Mouse (Mus musculus): Measurements from ENCODE around the gene Tsc1.

Tsc1 gene

DNA sequence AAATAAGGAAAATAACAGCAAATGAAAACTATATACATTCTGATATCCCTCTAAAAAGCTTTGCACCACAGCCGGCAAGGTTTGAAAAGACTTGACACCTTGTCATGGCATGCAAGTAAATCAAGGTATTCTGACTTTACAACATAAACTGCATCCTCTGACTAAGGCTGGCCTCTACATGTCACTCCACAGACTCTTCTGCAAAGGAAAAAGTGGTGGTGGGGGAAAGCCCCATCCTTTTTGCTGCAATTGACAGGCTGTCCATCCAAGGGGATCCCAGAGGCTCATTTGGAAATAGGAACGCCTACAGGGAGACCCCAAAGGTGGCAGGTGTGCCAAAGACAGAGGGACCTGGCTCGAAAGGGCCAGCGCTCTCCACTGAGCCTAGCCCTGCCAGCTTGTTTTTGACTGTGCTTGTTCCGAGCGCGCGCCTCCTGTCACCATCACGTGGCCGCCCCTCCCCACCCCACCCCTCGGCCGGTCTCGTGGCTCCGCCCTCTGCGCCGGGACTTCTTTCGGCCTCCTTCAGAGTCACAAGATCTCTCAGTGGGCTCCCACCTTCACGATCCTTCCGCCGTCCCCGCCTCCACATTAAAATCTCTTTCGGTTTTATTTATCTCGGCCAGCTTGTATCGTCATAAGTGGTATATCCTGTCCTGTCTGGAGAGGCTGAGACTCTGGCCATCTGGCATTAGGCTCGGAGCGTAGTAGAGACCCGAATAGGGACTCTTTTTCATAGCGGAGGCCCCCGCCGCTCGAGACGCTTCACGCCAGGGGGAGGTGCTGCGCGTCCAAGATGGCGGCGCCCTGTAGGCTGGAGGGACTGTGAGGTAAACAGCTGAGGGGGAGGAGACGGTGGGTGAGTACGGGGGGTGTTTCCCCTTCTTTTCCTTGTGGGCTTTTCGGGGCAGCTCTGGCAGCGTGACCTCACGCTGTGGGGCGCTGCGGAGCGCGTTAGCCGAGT, at the start of gene Tsc1:
Gene Tsc1 (plus strand): TSS at position 768 of the 964 bp plus-strand sequence.
- DNase-seq (ENCODE audit: low spot score in 2 of 2): peak; percentile 90 to 95

DNA sequence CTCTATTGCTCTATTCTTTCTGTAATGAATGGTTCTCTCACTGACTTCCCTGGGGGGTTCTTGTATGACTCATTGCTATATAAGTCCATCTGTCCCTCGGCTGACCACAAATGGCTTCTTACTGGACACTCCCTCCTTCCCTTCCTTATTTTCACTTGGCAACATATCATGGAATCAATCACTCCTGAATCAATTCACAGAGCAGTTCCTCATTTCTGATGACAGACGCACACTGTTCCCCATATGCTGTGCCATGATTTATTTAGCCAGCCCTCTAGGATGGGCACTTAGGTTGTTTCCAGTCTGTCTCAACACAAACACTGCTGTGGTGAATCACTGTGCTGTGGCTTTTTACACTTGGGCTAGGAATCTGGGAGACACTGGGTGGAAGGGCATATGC, 49.5 kb upstream of the Tsc1 start:
- DNase-seq (ENCODE audit: low spot score in 2 of 2): no peak

DNA sequence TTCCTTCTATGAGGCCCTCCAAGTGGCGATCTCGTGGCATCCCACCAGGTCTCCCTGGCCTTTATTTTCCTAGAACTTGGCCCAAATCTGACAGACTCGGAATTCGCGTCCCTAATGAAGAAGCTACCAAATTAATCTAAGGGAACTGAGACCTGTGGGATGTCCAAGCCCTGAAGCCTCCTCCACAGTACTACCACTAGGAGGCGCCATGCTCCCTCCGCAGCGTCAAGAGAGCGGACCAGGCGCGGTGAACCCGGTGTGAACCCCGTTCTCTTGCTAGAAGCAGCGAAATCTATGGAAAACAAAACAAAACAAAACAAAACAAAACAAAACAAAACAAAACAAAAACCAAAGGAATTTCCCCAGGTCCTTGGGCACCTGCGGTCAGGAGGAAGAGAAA, 48.2 kb upstream of the Tsc1 start:
- peak in 1 of 2 experiments; percentile 76 for DNase-seq (ENCODE audit: low spot score in 2 of 2)

DNA sequence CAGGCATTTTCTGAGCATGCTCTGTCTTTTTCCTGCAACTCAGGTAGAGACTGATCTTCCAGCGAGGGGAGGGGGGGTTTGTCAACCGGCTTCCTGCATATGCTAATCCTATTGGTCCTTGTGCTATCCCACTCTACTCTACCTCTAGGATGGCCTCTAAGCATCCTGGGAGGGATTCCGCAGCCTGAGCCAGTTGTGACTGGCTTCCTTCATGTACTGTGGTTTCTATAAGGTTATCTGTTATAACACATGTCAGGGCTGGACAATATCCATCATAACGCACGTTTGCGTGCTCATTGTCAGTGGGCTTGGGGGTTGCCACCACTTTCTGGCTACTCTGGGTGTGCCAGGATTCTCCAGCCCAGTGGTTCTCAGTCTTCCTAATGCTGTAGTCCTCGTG, 45.0 kb upstream of the Tsc1 start:
- DNase-seq (ENCODE audit: low spot score in 2 of 2): no peak

DNA sequence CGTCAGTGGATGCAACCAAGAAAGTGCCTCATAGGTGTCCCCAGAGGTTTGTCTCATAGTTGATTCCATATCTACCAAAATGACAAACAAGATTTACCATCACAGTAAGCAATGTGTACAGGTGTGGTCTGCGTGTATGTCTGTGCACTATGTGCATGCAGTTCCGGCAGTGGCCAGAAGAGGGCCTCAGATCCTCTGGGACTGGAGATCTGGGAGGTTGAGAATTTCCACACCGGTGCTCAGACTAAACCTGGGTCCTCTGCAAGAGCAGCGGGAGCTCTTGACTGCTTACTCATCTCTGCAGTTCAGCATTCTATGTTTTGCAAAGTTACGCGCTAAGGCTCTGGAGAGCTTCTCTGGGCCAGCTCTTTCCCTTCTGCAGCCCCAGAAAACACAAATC, 44.0 kb upstream of the Tsc1 start:
- no peak for DNase-seq (ENCODE audit: low spot score in 2 of 2)

DNA sequence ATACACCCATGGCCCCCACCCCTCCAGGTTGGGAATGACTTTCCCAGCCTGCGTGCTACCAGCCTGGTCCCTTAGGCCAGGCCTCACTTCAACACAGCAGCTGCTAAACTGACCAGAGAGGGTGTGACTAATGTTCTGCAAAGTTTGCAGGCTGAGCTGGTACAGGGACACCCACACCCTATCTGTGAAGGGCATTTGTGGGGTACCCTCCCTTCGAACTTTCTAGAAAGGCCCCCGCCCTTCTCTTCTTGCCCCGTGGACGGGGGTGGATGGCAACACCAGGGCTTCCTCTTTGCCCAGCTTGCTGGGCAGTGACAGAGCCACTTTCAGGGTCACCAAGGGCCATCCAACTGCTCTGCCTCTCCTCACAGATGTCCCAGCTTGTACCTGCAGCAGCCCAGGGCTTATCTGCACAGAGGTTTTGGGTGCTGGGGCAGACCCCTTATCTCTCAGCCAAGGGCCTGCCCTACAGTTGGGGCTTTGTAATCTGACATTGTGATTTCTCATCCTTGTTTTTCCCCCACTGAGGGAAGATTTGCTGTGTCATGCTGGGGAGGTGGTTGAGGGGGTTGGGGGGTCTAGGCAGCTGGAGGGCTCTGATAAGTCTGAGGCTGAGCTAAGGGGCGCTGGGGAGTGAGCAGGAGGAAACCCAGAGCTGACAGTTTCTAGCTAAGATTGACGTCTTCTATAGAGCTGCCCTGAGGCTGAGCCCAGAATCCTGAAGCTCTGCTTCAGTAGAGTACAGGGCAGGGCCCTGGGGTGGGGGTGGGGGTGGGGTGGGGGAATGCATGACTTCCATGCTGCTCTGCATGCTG, 43.1 kb upstream of the Tsc1 start:
- no peak for DNase-seq (ENCODE audit: low spot score in 2 of 2)

DNA sequence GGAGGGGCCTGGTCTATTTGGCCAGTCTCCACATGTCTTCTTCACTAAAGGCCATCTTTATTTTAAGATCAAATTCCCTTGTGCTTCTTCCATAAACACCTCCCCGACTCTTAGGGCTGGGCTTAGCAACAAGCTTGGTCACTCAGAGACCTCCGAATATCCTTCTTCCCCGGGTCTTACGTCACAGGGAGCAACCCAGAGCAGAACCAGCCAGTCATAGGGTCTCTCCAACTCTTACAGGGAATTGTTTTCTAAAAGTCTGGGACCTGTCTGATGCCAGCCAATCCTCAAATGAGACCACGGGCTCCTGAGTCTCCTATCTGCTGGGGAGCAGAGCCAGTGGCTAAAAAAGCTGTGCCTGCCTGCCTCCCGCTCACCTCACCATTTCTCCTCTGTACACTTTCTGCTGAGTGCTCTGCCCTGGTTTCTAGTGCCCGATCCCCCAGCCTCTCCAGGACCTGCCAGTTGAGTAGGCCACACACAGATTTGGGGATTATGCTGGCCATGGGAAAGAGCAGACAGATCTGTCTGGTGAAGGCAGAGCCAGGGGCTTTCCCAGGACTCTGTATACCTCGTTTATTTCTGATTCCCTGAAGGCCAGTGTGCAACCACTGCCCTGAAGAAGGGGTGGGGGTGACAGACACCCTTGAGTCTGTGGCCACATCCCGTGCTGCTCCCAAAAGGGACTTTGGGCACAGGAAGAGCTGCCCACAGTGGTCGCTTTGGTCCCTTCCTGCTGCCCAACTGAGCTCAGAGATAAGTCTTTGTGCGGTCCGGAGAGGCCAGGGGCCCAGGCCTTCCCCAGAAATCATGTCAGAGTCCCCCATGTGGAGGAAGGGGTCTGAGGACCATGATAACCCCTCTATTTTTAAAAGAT, 42.1 kb upstream of the Tsc1 start:
- DNase-seq (ENCODE audit: low spot score in 2 of 2): no peak

DNA sequence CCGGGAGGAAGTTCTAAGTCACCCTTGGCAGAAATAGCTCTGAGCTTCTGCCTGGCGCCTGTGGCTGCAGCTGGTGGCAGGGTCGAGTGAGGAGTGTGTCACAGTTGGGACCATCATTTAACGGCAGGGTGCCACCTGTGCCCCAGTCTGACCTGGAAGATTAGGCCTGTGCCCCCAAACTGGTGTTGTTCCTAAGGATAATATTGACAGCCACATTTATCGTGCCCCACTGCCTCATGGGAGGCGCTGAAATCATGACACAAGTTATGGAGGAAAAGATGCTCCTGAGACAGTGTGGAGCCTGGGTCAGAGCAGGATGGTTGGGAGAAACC, 41.5 kb upstream of the Tsc1 start:
- no peak for DNase-seq (ENCODE audit: low spot score in 2 of 2)

DNA sequence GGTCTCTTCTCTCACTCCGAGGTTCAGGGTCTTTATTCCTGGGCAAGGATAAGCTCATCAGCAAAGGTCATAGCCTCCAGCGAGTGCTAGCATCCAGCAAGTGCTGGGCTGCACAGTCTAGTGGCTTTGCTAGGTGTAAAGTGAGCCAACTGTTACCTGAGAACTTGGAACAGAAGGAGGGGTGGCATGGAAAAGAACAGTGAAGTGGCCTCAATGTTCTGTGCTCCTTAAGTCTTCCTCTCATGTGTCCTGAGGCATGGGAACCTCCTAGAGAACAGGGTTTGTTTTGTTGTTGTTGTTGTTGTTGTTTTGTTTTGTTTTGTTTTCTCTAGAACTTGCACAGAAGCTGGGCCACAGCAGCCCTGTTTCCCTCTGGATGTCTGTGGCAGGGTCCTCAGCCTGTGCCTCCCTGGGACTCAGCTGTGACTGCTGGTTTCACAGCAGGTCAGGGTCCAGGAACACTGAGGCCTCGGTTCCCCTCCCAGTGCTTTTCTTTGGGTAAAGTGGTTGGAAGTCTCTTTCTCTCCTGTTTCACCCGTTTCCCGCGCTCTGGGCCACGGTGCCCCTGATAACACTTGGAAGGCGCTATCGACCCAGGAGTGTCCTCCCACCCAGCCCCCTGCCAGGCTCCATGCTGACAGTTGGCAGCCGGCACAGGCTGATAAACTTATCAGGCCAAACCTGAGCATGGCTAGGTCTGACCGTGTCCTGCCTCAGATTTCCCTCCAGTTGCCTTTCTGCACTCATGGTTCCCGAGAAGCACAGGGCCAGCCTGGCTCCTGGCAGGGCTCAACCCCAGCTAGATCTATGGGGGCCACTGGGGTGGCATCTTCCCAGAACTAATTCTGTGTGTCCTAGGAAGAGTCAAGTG, 39.1 kb upstream of the Tsc1 start:
- no peak for DNase-seq (ENCODE audit: low spot score in 2 of 2)

DNA sequence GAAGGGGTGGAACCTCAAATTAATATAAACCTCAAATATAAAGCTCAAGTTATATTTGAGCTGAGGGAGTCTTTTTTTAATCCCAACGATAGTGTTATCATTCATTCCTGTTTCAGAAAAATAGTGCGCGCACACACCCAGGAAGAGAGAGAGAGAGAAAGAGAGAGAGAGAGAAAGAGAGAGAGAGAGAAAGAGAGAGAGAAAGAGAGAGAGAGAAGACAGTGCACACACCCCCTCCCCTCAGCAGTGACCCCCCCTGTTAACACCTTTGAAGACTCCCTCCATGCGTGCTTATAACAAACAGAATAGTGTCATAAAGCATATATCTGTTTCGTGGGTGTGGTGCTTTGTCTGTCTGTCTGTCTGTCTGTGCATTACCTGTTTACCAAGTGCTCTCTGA, 37.5 kb upstream of the Tsc1 start:
- no peak for DNase-seq (ENCODE audit: low spot score in 2 of 2)

DNA sequence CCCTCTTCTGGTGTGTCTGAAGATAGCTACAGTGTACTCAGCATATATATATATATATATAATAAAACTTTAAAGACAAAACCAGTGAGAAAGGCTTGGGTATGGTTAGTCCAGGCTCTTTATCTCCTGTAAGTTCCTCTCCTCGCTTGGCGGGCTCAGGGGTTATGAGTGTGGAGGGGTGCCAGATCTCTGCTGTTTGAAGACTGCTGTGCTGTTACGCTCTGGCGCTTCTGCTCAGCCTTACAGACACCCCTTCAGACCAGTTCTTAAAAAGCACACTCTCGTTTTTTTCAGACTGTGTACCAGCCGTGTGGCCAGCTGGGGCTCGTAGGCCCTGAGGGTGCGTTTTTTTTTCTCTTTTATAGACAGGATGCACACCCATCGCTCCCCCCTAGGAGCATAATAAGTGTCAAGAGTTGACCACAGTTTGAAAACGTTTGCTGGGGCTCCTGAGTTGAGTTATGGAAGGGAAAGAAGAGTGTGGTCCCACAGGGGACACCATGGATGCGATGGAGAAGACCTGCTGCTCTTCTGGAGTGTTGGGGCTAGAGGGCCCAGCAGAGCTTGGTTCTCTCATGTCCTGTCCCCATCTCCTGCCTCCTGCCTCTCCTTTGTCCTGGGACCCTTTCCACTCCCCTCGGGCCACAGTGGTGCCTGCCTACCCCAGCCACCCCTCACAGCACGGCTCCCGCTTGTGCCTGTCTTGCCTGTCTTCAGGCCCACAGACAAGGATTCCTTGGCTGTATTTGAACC, 35.1 kb upstream of the Tsc1 start:
- DNase-seq (ENCODE audit: low spot score in 2 of 2): no peak

DNA sequence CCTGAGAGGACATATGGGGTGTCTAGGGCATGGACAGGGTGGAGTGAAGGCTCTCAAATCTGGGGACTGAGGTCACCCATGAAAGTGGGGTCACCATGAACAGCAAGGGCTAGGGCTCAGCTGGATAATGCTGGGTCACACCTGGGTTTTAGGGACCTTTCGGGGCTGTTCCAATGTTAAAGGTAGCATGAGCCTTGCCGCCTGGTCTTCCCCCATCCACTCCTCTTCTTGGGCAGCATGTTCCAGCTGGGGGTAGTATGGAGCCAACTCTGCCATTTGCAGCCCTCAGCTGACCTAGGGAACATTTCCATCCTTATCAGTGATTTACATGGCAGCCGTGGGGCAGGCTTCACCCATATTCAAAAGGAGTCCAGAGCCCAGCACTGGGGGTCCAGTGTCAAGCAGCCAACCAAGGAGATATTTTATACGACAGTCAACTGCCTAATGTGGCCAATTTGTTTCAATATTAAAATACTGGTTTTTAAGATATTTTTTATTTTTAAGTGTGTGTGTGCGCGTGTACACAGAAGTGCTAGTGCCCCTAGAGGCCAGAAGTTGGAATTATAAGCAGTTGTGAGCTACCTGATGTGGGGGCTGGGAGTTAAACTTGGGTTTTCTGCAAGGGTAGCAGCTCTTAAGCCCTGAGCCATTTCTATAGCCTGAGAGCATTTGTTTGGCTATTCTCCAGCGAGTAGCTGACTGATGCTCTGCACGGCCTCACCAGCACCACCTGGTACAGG, 34.3 kb upstream of the Tsc1 start:
- DNase-seq (ENCODE audit: low spot score in 2 of 2): no peak

DNA sequence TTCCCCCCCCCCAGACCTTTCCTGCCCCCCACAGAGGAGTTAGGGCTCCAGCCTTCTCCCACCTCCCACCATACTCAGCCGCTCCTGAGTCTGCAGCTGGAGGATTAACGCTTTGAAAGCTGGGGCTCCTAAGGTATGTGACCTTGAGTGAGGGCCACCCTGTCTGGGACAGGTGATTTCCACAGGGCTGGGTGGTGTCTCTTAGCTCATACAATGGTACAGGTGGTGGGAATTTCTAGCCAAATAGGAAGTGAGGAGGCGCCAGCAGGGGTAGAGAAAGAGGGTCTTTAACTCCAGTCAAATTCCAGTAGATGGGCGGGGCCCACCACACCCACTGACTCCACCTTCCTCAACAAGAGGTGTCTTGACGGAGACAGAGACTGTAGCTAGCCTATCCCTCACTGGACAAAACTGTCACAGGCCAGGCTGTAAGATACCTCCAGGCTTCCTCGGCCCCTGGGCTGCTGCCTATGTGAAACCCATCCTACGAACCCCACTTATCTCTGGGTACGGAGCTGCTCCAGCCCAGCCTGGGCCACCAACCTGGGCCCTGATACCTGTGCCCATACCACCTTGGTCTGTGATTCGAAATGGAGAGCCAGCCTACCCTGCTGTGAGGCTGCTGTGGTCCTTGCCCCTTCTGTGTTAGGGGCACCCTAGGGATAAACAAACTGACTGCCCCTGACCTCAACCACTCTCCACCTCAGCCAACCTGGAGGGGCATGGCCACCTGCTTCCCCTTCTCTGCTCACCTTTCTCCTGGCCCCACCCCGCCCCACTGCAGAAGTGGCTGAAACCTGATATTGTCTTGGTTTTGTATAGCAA, 33.5 kb upstream of the Tsc1 start:
- DNase-seq (ENCODE audit: low spot score in 2 of 2): no peak

DNA sequence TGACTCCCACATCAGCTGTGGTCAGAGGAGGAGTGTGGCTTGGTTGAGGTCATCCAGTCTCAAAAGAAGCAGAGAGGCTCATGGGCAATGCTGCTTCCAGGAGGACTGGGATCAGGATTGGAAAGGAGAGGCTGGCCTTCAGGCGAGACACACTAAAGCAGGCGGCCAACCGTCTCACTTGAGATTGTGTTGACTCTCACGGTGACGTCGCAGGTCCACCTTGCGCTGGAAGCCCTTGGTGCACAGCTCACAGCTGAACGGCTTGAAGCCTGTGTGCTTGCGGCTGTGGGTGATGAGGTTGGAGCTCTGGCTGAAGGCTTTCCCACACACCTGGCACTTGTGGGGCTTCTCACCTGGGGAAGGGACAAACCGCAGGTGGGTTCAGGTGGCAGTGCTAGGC, 31.2 kb upstream of the Tsc1 start:
- no peak for DNase-seq (ENCODE audit: low spot score in 2 of 2)

DNA sequence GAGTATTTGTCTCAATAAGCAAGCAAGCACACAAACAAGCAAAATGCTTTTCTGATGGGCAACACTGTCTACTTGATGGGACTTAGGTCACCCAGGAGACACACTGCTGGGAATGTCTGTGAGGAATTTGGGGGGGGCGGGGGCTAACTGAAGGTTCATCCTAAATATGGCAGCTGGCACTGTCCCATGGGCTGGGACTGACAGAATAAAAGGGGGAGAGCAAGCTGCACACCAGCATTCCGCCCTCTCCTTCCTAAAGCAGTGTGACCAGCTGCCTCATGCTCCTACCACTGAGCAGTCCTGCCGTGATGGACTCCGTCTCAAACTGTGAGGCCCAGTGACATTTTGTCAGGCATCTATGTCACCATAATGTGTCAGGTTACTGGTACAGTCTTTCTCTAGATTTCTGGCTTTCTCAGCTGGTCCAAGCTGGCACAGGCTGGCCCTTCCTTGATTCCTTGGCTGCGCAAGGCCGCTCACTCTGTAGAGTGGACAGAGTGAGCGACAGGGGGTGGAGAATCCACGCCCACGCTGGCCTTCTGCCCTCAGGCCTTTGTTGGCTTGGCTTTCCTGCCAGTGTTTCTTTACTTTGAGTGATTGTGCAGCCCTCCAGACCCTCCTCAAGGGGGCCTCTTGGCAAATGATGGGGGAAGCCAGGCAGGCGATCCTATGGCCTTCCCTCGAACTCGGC, 30.2 kb upstream of the Tsc1 start:
- no peak for DNase-seq (ENCODE audit: low spot score in 2 of 2)

DNA sequence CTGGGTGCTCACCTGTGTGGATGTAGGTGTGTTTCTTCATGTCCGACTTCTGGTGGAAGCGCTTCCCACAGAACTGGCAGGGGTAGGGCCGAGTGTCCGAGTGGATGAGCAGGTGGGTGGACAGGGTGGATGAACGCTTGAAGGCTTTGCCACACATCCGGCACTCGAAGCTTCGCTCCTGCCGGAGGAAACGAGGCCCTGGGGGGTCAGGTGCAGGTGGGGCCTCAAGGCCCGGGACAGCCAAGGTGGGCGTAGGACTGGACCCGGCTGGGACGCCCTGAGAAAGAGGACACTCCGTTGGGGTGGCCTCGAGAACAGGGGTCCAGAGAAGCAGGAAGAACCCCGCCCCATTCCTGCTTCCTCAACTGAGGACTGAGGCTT, 29.6 kb upstream of the Tsc1 start:
- DNase-seq (ENCODE audit: low spot score in 2 of 2): no peak

DNA sequence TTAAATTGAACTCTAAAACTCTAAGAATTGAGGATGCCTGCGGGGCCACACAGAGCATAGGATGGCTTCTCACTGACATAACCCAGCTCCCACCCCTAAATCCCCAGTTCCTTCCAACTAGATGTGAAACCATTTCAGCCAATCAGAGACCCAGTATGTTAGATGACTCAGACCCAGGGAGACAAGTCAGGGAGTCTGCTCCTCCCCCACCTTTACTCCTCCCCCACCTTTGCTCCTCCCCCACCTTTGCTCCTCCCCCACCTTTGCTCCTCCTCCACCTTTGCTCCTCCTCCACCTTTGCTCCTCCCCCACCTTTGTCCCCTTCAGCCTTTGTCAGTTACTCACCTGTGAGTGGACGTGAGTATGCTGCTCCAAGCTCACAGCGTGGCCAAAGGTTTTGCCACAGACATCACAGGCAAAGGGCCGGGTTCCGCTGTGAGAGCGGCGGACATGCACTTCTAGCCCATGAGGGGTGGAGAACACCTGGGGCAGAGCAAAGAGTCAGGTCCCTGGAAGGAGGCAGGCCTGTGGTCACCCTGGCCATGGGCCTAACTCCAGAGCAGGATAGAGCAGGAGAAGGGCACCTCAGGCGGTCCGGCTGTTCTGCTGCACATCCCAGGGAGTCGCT, 28.5 kb upstream of the Tsc1 start:
- no peak for DNase-seq (ENCODE audit: low spot score in 2 of 2)

DNA sequence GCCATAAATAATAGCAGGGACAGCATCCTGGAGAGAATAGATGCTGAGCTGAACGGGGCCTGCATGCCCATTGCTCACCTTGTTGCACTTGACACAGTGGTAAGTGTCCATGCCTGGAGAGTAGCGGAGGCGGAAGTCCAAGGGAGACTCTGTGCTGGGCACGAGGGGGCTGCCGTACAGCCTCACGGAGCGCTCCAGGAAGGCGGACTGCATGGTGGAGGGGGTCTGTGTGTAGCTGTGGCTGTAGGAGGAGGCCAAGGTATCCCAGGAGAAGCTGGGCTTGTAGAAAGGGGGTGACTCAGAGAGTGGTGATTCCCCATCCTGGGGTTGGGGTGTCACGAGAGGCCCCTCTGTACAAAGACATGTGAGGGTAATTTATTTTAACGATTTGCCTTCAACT, 27.4 kb upstream of the Tsc1 start:
- no peak for DNase-seq (ENCODE audit: low spot score in 2 of 2)
